Mouse (Mus musculus) c-Kit-positive CD71-negative TER-119-negative erythroid progenitor cells, embryonic 14.5 days (primary cell): Measurements from ENCODE around the gene Pou2f2.

ENCODE experiments used
- DNase-seq: peaks from one replicate; pipeline ENCODE4 v3.0.0-alpha.2; 2013; ENCODE audit warnings: low read depth

Pou2f2 gene

DNA sequence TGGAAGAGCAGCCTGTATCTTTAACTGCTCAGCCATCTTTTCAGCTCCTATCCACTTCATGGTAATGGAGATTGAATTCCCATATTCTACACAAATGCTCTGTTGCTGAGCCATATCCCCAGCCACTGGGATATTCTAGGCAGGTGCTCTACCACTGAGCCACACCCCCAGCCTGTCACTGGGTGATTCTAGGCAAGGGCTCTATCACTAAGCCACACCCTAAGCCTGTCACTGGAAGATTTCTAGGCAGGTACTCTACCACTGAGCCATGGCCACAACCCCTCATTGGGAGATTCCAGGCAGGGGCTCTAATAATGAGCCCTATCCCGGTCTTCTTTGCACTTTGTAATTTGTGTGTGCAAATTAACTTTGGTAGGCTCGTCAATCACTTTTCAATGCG lies 15.6 kb upstream of the Pou2f2 start:
- no peak for DNase-seq

DNA sequence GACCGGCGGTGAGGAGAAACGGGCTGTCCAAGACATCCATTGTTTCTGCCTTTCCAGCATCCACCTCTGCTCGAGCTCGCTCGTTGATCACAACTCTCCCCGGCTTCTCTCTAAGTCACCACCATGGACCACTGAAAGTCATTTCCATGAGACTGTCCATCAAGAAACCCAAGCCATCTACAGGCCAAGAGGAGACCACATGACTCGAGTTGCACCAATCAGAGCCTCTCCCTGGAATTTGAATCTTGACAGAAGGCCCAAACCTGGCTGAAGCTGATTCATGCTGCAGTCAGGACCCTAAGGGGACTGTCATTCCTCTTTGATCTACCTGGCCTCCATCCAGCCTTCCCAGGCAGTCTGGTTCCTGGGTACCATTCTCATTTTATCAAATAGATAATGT lies 12.6 kb upstream of the Pou2f2 start:
- DNase-seq, result no peak

DNA sequence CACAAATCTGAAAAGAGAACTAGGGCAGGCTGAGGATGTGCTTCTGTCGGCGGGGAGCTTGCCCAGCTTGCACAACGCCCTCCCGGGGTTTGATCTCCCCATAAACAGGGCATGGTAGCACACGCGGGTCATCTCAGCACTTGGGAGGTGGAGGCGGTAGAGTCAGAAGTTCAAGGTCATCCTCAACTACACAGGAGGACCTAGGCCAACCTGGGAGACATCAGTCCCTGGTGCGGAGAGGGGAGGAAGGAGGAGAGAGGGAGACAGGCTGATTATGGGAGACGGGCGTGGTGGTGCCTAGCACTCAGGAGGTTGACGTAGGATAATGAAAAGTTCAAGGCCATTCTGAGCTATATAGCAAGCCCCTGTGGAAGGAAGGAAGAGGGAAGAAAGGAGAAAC lies 11.3 kb upstream of the Pou2f2 start:
- no peak for DNase-seq

DNA sequence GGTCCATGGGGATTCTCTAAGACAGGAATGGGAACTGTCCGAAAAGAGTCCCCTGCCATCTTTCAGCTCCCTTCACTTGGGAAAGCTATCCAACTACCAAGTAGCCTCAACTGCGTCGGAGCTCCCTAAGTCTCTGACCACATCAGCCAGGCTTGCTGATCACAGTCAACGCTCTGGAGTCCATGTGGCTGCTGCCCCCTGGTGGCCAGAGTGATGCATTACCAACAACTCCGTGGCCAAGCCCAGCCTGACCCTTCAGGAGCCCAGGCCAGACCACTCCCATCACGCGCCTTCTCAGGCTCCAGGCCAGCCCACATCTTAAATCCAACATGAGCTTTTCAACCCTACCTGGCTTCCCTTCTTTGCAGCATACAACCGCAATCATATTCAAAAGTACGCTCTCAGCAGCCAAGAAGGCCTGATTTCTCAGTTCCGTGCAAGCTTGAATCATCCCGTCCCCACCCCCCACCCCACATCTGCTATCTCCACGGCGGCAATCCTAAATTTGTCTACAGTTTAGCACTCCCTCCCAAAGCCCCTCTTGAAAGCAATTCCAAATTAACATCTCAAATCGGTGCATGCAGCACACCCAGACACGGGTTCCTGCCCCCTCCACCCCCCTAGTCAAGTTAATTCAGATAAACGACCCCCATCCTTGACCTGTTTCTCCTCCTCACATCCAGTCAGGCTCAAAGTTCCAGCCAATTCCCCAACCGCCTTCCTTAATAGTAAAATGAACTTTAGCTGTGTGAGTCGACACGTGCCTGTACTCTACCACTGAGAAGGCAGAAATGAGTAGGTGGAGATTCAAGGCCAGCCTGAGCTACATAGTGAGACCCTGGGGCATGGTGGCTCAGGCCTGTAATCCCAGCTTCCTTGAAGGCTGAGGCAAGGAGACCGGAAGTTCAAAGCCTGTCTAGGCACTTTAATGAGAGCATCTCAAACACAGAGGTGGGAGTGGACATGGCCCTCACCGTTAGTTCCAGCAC lies 8.4 kb upstream of the Pou2f2 start:
- DNase-seq, result peak; percentile 85

DNA sequence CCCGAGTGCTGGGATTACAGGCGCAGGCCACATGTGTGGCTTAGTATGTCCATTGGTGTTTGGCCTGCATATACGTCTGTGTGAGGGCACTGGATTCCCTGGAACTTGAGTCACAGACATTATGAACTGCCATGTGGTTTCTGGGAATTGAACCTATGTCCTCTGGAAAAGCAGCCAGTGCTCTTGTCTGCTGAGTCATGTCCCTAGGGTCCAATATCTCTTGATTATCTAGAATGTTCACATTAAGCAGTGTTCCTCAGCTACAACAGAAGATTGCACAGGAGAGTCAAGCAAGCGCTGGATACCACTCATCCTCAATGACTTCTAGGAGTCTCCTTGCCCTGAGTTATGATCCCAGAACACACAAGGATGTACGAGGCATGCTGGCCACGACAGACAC lies 4.6 kb upstream of the Pou2f2 start:
- DNase-seq, result no peak

DNA sequence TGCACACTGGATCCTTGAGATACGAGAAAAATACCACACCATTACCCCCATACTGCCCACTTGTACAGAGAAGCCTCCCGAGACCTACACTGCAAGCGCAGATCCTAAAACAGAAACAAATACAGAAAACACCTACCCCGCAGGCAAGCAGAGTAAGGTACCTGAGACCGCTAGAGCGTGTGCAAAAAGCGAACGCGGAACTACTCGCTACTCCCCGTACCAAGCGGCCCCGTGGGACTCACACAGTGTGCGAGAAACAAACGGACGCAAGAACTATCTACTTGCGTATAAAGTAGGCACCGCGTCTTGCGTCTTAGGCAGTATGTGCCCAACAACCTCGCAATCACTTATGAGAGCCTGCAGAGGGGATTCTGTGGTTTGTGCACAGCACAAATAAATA lies 2.3 kb upstream of the Pou2f2 start:
- no peak for DNase-seq

DNA sequence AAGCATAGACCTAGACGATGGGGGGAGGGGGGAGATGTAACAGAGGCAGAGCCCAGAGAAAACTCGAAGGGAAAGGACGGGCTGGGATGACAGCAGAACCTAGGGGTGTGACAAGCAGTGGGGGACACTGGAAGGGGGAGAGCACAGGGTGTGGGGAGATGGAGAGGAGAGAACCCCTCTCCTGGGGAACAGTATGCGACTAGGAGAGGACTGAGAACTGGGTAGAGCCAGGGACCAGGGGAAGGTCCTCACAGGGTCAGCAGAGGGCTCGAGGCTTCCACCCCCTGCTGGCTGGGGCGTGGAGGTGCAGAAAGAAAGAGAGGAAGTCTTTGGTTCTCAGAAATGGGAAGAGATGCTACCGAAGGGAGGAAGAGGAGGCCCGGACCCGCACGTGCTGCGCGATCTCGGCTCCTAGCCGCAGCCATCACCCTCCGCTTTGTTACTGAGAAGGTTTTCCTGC lies 1.8 kb upstream of the Pou2f2 start:
- no peak for DNase-seq

DNA sequence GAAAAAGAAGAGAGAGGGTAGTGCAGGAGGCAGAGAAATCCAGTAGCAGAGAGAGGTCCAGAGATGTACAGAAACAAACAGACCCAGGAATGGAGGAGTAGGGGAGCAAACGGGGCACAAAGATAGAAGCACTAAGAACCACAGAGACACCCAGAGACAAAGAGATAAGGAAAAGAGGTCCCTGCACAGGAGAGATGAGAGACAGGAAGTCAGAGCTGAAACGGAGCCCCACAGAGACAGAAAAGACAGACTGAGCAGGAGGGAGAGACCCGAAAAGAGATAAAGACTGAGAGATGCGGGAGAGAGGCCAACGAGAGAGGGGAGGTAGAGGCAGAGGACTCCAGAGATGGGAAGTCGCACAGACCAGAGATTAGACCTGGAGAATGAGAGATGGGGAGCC lies 986 bp upstream of the Pou2f2 start:
- DNase-seq, result no peak

DNA sequence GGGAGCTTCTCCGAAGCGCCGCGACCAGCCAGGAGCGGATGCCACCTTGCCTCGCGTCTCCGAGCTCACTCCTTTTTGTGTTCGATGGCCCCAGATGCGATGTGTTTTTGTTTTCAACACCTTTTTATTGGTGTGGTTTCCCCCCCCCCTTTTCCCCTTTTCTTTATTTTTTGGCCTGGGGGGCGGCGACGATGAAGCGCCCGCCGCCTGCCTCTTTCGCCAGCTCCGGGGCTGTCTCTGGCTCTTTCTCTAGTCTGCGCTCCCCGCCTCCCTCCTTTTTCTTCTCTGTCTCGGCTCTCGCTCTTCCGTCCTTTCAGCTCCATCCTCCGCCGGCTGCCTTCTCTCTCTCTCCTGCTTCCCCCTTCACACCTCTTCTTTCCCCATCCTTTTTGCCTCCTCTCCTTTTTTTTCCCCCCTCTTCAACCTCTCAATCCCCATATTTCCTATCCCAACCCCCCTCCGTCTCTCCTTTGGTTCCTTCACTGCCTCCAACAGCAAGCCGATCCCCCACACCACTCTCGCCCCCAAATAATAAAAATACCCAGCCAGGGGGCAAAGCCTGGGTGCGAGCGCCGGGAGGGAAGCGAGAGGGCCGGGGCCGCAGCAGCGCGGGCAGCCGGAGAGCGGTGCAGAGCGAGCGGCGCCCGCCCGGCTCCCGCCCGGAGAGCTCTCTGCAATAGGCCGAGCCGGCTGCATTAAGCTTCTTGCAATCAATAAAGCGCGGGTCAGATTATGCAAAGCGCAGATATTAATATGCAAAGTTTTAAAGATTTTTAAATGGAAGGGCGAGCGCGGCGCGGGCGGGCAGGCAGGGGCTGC lies 530 bp downstream of the Pou2f2 start:
- no peak for DNase-seq

DNA sequence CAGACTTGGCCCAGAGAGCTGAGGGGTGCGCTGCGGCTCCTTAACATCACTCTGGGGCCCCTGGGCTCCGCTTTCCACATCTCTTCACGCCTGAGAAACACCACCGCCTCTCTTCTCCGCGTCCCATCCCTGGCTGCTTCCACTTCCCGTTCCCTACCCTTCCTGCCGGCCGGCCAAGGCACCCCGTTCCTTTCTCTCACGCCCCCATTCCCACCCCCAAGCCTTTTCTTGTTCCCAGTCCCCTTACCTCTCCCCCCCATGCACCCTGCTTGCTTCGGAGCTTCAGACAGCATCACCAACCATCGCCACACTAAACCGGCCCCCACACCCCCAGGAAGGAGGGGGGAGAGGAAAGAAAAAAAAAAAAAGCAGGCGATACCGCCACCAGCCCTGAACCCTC lies 1.2 kb downstream of the Pou2f2 start:
- no peak for DNase-seq

DNA sequence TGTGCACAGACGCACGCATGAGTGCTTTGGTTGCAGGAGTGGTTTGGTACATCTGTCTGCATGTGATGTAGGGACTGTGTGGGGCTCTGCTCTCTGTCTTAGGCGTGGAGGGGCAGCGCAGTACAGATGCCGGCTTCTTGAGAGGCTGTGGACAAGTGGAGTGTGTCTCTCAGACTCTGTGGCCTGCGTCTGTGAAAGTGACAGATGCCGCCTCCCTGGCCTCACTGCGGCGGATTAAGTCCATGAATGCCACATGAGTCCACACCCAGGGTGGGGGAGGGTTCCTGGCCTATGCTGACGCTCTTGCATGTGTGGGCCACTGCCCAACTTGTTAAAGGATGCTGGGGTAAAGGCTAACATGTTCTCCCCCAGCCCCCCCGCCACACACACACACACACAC lies 5.2 kb downstream of the Pou2f2 start:
- DNase-seq, result no peak

DNA sequence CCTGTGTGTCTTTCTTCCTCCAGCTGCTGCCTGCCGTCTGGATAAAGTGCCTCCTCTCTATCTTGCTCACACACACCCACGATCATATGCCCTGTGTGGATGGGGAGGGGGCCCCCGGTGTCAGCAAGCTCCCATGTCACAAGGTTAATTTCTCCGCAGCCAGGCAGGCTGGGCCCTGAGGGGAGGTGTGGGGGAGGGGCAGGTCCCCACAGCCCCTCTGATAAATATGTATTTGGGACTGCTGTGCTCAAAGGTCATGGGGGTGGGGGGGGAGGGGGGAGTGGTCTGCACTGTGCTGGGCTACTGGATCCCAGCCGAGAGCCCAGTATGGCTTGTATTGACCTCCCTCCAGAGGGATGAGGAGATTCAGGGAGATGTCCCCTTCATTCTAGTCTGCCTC lies 6.9 kb downstream of the Pou2f2 start:
- no peak for DNase-seq

DNA sequence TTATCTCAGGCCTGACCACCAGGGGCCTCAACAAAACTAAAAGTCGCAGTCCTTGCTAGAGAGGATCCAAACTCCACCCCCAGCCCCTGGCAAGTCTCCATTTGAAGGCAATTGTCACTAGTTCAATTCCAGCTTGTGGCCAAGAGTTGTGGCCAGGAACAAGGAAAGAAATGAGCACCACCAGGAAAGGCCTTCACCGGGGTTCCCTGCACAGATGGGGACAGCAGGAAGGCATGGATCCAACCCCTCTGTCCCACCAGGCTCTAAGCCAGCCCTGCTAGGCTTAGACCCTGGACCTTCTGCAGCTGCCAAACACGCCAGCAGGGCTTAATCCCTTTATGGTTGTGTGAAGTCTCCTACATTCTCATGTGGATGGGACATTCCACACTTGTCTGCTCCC lies 8.9 kb downstream of the Pou2f2 start:
- no peak for DNase-seq

DNA sequence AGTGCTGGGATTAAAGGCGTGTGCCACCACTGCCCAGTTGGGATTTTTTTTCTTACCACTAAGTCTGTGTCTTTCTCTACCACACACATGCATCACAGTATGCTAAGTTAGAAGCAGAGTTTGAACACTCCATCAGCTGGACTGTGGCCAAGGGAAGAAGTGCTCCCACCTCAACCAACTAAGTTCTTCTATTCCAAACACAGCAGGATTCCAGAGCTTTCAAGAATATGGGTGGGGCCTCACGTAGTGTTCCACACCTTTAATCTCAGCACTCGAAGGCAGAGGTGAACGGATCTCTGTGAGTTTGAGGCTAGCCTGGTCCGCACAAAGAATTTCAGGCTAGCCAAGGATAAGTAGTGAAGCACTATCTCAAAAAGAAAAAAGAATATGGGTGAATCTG lies 13.4 kb downstream of the Pou2f2 start:
- no peak for DNase-seq

DNA sequence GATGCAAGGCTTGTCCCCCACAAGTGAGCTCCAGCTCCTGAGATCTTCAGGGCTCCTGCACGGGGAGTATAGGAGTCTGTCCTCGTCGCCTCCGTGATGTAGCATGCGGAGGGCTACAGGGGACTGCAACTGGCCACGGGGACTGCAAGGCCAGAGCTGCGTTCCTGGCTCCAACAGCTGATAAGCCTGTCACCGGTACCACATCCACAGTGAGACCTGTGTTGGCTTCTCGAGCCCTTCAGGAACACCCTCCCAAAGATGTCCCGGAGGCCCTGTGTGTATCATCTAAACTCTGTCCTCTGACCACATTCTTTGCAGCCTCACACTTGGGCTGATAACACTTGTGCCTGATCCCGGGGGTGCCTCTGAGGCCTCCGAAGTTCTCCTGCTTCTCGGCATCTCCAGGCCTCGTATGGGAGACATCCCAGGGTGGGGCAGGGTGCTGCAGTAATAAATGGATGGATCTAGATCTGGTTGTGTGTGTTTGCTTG lies 23.3 kb downstream of the Pou2f2 start:
- DNase-seq, result no peak

DNA sequence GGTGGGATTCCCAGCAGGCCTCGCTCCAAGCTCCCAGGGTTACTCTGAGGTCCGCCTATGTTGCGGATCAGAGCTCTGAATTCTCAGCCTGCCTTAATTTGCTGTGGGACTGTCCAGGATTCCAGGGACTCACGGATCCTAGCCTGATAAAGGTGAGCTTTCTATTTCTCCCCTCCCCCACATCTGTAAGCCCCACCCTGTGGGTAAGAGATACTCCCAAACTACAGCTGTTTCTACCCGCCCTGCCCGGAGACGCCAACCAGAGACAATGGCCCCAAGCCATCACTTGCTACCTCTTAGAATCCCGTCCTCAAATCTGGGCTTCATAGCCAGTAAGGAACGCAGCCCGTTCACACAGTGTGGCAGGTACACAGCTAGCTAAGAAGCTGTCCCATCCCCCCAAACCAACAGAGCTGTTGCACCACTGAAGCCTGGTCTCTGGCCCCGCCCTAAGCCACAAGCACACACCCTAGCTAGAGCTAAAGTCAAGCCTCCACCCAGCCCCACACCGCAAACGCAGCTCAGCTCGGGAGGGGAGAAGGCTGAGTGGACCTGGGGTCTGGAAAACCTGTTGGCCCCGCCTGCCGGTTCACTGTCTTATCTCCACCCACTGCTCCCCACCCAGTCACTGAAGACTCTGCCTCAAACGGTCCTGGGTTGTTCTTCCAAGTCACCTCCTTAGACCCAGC lies 23.9 kb downstream of the Pou2f2 start:
- DNase-seq, result peak; percentile 69

DNA sequence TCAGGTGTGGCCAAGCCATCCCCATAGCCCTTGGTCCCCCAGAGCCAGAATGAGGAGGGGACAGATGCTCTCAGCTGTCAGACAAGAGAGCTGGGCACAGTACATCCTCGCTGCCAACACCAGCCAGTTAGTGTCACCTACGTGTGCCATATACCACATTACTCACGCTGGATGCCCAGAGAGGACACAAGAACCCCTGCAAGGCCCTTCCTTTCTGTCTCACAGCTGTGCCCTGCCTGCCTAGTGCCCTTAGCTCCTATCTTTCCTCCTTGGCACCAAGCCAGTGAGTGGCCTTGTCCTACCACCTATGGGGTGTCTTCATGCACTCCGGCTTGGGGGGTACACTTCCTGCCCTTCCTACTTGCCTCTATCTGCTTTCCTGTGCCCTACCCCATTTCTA lies 24.9 kb downstream of the Pou2f2 start:
- DNase-seq, result no peak

DNA sequence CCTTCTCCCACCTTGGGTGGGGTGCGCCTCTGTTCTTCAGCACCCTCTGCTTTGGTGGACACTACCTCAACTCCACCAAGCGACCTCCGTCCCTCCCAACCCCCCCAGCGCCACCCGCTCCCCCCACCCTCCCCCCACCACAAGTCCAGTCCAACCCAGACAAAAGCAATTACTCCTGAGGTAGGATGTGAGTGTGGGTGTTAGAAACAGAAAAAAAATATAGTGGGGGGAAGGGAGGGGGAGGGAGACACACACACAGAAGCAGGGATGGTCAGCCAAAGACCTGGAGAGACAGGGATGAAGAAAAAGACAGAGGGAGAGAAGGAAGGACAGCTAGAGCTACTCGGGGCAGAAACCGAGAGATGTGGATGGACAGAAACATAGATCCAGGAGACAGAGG lies 25.7 kb downstream of the Pou2f2 start:
- DNase-seq, result no peak

DNA sequence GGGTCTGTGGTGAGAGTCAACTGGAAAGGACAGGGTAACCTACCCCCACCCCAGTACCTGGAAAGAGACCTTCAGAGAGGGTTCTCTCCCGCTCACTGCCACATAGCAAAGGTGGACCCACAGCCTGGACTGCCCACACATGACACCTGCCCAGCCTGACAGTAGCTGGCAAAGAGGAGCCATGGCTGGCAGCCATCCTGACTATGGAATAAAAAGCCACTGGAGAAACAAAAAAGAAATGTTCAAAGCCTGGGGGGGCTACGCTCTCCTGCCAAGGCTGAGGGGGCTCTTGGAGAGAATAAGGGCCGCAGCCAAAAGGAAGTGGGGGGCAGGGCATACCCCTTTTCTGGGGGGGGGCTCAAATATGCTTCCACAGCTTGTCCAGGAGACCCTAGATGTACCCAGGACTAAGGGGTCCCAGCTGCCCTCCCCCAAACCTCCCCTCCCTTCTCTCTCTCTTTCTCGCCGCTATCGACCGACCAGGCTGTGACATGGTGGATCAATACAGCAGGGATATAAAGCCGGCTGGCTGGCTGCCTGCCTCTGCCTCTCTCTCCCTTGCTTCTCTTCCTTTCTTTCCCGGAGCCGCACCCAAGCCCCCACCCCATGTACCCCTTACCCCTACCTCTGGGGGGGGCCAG lies 27.5 kb downstream of the Pou2f2 start:
- no peak for DNase-seq

DNA sequence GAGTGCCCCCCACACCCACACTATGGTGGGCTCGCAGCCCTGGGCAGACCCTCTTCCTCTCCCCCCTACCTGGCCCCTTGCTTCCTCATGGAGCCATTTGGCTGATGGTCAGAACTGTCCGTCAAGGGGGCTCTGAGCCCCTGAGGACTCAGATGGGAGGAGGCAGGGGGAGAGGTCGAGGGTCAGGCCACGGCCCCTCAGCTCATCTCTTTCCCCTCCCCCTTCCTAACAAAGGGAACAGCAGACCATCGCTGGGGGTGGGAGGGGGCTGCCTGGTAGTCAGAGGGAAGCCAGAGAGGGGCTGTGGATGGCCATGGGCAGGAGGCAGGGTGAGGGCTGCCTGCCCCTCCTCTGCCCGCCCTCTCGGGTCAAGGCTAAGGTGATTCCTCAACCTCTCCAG lies 28.5 kb downstream of the Pou2f2 start:
- no peak for DNase-seq

DNA sequence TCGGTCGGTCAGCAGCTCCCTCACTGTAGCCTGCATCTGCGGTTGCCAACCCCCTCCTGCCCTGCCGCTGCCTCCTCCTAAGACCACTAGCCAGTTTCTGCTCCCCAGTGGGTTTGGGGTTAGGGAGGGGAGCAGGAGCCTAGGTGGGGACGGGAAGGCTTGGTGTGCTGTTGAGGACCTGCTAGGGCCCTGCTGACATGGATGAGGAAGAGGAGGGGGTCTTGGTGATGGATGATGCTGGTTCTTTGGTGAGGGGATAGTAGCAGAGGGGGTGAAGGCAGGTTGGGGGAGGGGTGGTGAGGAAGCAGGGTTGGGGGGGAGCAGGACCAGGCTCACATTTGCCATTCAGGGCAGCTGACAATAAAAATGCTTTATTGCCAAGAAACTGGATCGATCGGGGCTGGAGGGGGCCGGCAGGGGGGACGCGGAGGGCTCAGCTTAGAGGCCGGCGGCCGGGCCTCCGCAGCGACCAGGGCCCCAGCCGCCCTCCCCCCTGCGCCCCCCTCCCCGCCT lies 29.3 kb downstream of the Pou2f2 start:
- DNase-seq, result no peak

DNA sequence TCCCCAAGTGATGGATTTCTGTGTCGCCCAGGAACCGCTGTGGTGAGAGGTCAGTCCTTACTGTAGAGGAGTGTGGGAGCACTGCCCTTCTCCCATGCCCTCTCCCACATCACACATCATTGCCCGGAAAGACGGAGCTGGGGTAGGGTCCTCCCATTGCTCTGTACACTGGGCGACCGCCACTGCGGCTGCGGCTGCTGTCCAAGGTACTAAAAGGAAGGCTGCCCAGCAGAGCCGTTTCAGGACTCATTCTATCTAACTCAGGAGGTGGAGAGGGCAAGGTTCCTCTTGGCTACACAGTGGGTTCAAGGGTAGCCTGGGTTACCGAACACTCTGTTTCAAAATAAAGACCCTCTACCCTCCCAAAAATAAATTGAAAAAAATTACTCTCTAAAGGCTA lies 33.6 kb downstream of the Pou2f2 start:
- no peak for DNase-seq
